Mouse (Mus musculus) cerebellum, adult 9-11 months (tissue): Measurements from ENCODE around the gene Dpep1.
A peak's percentile ranks its signal among the peaks of the same experiment; 100 is the strongest.
"Not testable (repeated sequence)": the region's sequence is repeated elsewhere in the genome, so short reads cannot be mapped to it uniquely, and the experiment has no call there.

Source experiments
- DNase-seq: peaks from one replicate; pipeline ENCODE4 v3.0.0; 2022

The Dpep1 gene

GRCm38 (mm10) chr8:123212321-123213117 is 26.5 kb downstream of the Dpep1 start, which contains the start of the genes Chmp1a and Spata33:
Gene Chmp1a (minus strand): TSS chr8:123212763.
Gene Spata33 (plus strand): TSS chr8:123212832.
- DNase-seq: peak; percentile 90

- DNase-seq: no peak
These were observed 27.2 kb downstream of the Dpep1 start for GRCm38 (mm10) chr8:123213118-123213772.

- DNase-seq: no peak
These were observed 29.4 kb downstream of the Dpep1 start for GRCm38 (mm10) chr8:123215430-123215829.

- no peak for DNase-seq
These were observed 34.9 kb downstream of the Dpep1 start for GRCm38 (mm10) chr8:123220917-123221316.

GRCm38 (mm10) chr8:123224278-123225266 is 38.5 kb downstream of the Dpep1 start, which contains the start of gene Cdk10:
Gene Cdk10 (plus strand): TSS chr8:123224842.
- peak; percentile 92 for DNase-seq

- DNase-seq: no peak
These were observed 42.4 kb downstream of the Dpep1 start for GRCm38 (mm10) chr8:123228416-123228815.

- DNase-seq: not testable (repeated sequence)
These were observed 44.3 kb downstream of the Dpep1 start for GRCm38 (mm10) chr8:123230326-123230725.

GRCm38 (mm10) chr8:123231742-123232141 is 45.7 kb downstream of the Dpep1 start:
- no peak for DNase-seq

- no peak for DNase-seq
These were observed 46.5 kb downstream of the Dpep1 start for GRCm38 (mm10) chr8:123232553-123232952.

- DNase-seq: no peak
These were observed 47.3 kb downstream of the Dpep1 start for GRCm38 (mm10) chr8:123233300-123233699.

GRCm38 (mm10) chr8:123233760-123234159 is 47.7 kb downstream of the Dpep1 start:
- no peak for DNase-seq

- peak; percentile 74 for DNase-seq
These were observed 49.0 kb downstream of the Dpep1 start for GRCm38 (mm10) chr8:123234918-123235519.

GRCm38 (mm10) chr8:123235520-123236497 is 49.8 kb downstream of the Dpep1 start, which contains the start of gene Spata2l:
Gene Spata2l (minus strand): TSS chr8:123236233.
- peak; percentile 87 for DNase-seq

- no peak for DNase-seq
These were observed 53.4 kb downstream of the Dpep1 start for GRCm38 (mm10) chr8:123239398-123239797.

- DNase-seq: no peak
These were observed 56.3 kb downstream of the Dpep1 start for GRCm38 (mm10) chr8:123242107-123242923.

- DNase-seq: no peak
These were observed 57.0 kb downstream of the Dpep1 start for GRCm38 (mm10) chr8:123243053-123243452.

- DNase-seq: no peak
These were observed 58.3 kb downstream of the Dpep1 start for GRCm38 (mm10) chr8:123244382-123244781.

- DNase-seq: no peak
These were observed 59.5 kb downstream of the Dpep1 start for GRCm38 (mm10) chr8:123245543-123245942.

GRCm38 (mm10) chr8:123247748-123248147 is 61.7 kb downstream of the Dpep1 start:
- no peak for DNase-seq

- no peak for DNase-seq
These were observed 62.6 kb downstream of the Dpep1 start for GRCm38 (mm10) chr8:123248596-123248995.
